Mouse (Mus musculus) left cerebral cortex, postnatal 25 days (tissue): ENCODE data around the gene Smndc1. TPM values are rescaled to one million over a fixed set of nuclear protein-coding genes. Genes with fewer than 3 reads are reported as not detected.
A peak's percentile ranks its signal among the peaks of the same experiment; 100 is the strongest.

Source experiments
- DNase-seq, 2 experiments: peaks; one replicate each; pipeline ENCODE4 v3.0.0; 2022; ENCODE audit warnings: low spot score in 2 of 2, mixed read lengths in 1 of 2
- intact Hi-C: fragments of 180-260 bp; cut with DNase I; formaldehyde crosslinking; loops from one replicate; pipeline ENCODE4 v1.15.1; 2025
- total RNA-seq, 2 experiments: library from RNA; stranded (reverse); gene quantifications; 2 replicates each; pipeline ENCODE4 v1.2.3; 2021

Gene Smndc1
- total RNA-seq, 2 experiments from 2014 or later = 36.6 to 37.6 TPM

DNA sequence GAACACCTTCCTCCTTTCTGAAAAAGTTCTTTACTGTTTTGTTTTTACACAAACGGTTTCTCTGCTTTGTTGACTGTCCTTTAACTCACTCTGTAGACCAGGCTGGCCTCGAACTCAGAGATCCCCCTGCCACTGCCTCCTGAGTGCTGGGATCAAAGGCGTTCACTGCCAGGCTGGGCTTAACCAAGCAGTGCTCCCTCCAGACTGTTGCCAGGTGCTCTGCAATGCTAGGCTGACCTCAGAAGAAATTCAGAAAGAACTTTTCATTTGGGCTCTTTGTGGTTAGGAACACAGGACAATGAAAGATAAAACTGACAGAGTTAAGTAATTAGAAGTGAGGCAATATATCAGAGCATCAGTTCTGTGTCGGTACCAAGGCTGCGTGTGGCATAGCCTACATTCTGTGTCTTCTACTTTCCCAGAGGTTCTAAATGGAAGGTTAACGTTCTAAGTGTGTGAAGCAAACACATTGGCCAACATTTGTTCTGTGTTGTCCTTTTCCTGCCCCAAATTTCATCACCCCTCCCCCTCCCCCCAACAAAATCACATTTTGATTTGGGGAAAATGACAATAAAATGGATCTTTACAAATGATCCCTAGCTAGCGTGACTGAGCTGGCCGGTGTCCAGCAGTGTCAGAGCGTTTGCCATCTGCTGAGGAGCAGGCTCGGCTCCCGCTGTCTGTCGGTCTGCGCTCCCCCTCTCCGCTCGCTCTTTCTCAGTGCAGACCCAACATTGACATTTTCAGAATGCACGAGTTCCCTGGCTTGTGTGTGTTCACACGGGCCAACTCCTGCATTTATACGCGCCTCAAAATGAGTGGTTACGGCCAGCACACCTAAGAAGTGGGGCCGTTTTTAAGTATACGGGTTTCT, 31.0 kb downstream of the Smndc1 start:
- intact Hi-C loops = no loop called here
- peak in 1 of 2 experiments; percentile 47 for DNase-seq

DNA sequence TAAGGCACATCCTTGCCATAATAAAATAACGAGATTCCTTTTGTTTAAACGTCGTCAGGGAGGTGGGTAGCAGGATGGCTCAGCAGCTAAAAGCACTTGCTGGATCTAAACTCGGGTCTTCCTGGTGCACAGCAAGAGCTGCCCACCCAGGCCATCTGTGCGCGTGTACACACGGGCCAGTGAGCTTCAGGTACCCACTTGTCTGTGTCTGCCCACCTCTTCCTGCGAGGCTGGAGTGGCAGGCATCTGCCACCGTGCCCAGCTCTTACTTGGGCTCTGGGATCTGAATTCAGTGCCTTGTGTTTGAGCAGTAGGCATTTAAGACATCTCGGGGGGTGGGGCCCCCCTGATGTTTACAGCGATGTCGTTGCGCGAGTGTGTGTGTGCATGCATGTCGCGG, 35.3 kb downstream of the Smndc1 start:
- intact Hi-C loops = no loop called here

DNA sequence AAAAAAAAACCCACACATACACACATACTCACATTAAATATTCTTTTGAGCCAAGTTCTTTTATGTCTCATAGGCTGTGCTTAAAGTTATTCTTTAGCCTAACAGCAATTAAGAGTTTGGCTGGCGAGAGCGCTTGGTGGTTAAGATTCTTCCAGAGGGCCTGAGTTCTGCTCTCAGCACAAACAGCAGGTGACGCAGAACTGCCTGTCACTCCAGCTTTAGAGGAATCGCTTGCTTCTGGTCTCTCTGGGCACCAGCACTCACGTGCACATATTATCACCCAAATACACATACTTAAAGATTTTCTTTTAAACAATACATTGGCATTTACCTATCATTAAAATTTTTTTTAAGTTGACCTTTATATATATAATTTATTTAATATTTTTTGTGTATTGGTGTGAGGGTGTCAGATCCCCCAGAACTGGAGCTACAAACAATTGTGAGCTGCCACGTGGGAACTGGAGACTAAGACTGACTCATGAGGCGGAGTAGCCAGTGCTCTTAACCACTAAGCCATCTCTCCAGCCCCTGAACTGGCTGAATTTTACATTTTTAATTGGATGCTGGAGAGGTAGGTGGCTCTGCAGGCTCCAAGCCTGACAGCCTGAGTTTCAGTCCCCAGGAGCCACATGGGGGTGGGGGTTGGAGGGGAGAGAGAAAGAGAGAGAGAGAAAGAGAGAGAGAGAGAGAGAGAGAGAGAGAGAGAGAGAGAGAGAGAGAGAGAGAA, 35.9 kb downstream of the Smndc1 start:
- DNase-seq = no peak
- intact Hi-C loops = loop anchor here (1.0 to 5.0 kb wide), 2 partner anchors 41 to 212 kb away; partner anchors contain the start of gene Add3

More for the DNA sequence above, 35.3 kb downstream of the Smndc1 start:
- DNase-seq = peak in 1 of 2 experiments; percentile 90

DNA sequence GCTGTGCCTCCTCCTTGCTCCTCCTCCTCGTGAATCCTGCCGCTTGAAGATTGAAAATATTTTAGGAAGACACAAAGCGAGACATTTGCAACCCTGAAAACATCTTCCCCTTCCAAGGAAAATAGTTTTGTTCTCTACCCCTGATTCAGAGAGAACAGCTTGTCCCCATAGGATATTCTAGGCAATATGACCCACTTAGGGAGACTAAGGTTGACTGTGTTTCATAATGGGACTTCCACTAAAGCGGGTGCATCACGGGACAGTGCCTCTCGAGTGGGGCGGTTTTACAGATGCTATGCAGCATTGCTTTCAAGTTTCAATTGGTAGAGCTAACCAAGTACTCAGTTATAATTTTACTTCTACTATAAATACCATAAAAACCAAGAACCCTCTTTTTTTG, 36.5 kb downstream of the Smndc1 start:
- intact Hi-C loops = loop anchor here (1.0 to 5.0 kb wide), 3 partner anchors 23 to 212 kb away; partner anchors contain the start of gene Add3
- DNase-seq = peak; percentile 33 to 93

DNA sequence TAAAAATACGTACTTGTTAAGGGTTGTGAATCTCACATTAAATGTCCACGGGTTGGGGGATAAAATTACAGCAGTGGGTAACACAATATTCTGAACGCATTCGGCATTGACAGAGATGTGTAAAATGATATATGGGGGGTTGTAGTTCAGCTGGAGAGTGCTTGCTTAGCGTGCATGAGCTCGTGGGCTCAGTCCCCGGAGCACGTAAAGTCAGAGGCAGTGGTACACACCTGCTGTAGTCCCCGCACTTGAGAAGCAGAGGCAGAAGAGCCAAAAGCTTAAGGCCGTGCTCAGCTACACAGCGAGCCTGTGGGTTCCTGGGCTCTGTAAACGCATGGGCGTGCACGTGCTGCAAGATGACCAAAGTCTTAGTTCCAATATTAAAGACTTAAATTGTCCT, 44.6 kb downstream of the Smndc1 start:
- no peak for DNase-seq
- intact Hi-C loops = no loop called here

DNA sequence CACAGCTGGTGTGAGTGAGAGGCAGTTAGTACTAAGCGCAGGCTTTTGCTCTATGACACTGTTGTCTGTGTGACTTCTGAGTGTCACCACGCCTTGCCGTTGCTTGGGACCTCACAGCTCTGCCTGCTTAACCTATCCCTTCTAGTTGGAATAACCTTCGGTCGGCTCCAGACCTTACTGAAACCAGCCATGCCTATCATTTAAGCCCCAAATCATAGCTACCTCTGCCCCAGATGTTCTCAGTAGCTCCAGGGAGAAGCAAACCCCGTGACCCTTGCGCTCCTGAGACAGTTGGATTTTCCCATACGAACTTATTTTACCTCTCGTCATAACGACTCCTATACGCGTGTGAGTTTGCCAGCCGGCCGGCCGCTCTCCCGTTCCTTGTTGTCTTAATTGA, 46.3 kb downstream of the Smndc1 start:
- intact Hi-C loops = no loop called here

DNA sequence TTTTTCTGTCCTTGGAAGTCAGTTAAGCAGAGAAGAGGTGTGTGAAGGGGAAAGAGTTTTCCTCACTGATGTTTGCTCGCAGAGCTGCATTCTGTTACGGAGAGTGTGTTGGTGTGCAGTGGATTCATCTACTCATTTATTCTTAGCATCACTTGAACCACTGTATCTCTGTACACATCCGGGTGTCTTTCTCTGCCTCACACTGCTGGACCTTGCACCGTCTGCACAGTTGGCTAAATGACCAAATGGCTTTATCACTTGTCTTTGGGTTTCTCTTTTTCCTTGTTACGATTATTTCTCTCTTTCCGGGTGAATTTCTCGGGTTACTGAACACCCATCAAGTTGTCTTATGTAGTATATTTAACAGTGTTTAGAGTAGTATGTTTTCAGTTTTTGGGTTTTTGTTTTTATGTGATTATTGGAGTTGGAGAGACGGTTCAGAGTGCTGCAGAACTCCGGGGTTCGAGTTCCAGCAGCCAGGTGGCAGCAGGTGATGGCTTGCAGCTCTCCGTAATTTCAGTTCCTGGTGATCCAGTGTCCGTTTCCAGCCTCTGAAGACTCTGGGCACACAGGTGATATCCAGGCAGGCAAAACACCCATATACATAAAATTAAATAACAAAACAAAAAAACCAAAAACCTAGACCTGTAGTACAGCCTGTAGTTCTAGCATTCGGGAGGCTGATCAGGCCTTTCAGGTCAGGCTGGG, 47.0 kb downstream of the Smndc1 start:
- intact Hi-C loops = no loop called here
- DNase-seq = no peak

More for the DNA sequence above, 46.3 kb downstream of the Smndc1 start:
- DNase-seq = no peak

DNA sequence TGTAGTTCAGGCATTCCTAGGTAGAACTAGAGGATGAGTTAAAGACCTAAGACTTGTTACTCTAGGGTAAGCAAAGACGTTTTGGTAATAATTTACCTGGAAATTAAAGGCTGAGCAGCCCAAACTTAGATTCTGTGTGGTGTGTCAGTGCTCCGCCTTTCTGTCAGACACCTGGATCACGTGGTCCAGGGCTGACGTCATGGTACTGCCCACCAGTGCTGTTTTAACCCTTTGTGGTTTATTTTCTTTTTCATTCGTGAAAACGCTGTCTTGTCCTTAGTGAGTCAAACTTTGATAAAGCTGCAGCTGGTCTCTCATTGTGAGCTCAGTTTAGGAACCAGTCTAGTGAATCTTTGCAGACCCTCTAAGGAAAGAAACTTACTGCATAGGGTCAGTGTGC, 50.0 kb downstream of the Smndc1 start:
- DNase-seq = no peak
- intact Hi-C loops = no loop called here

DNA sequence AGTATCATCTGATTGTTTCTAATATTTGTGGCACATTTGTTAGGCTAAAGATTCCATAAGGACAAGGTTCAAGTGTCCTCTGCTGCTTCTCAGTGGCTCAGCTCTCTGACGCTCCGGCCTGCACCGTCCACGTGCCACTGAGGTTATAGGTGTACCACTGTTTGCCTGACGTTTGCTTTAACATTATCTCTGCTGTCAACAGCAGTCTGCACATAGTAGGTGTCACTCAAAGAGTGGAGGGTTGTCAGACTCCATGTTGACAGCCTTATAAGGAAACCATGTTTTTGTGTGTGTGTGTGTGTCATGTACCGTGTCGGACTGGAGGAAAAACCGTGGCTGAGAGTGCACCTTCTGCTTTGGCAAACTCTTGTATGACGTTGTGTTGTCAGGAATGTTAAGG, 55.1 kb downstream of the Smndc1 start:
- no peak for DNase-seq
- intact Hi-C loops = no loop called here

DNA sequence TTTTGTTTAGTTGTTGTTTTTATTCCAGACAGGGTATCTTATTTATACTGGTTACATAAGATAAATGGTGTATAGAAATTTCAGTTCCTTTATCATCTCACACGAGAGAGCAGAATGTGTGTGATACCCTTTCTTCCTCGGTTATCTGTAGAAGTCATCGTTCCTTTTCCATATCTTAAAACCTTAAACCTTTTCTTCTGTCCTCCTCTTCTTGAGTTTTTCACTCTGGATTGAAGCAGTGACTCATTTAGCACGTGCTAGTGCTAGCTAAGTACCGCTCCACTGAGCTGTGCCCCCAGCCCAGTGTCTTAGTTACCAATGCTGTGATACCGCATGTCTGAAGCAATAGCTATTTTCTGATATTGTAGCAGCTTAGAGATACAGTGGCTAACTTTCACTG, 56.6 kb downstream of the Smndc1 start:
- intact Hi-C loops = loop anchor here (5.0 kb wide), 2 partner anchors 34 to 86 kb away; no protein-coding TSS in a partner anchor
- DNase-seq = no peak

DNA sequence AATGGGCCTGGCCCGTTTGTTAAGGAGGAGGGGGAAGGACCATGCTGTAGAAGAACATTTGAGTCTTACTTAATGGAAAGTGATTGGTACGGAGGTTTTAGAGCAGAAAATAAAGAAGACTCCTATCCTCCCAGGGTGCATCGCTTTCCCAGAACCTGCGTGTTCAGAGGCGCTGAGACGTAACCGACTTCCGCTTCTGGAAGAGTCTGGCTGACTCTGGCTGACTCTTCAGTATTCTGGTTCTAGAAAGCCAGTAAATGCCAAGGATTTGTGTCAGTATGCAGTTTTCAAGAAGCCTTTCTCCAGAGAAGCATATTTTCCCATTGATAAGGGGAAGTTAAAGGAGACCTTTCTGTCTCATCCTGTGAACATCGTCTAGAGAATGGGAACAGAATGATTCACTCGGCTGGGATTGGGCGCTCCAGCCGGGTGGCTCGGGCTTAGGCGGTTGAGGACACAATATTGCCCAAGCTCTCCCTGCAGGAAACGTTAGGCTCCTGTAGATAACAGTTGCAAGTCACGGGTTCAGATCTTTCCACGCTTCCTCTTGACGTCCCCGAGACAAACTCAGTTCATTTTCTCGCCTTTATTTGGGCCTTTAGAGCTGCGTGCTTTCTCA, 58.4 kb downstream of the Smndc1 start:
- intact Hi-C loops = loop anchor here (2.0 to 5.0 kb wide), 3 partner anchors 21 to 85 kb away; no protein-coding TSS in a partner anchor
- DNase-seq = no peak

DNA sequence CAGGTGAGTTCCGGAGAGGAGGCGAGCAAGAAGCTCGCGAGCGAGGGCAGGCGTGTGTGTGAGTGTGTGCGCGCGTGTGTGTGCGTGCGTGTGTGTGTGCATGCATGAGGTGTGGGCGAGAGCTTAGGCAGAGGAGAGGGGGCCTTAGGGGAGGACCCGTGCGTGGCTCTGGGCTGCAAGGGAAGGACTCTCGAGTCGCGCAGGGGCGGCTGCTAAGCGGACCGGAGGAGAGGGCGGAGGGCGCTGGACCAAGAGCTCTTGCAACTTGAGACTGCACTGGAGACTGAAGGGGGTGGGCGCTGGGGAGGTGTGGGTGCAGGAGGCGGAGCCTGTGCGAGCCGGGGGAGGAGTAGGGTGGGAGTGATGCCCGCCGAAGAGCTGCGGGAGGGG, 60.4 kb downstream of the Smndc1 start:
- DNase-seq = peak; percentile 70 to 77
- intact Hi-C loops = loop anchor here (1.0 to 5.0 kb wide), 5 partner anchors 17 to 188 kb away; partner anchors contain the start of gene Add3

Other genes starting within 250 kb of the Smndc1 start
- gene Mxi1, start 80.1 kb downstream of the Smndc1 start, total RNA-seq = 10 to 100 TPM; 84.1 to 84.2 TPM
- gene Gm10197, start 18.8 kb downstream of the Smndc1 start, total RNA-seq = not detected
- gene Dusp5, start 138.5 kb upstream of the Smndc1 start, total RNA-seq = 10 to 100 TPM in 1 of 2 experiments, 1 to 10 TPM in 1; 9.9 to 11.7 TPM
- gene Nutf2-ps1, start 198.5 kb upstream of the Smndc1 start, total RNA-seq = 10 to 100 TPM; 42.7 to 54.4 TPM
- gene Smc3, start 209.8 kb upstream of the Smndc1 start, total RNA-seq = 10 to 100 TPM; 35.0 to 37.1 TPM